Mouse (Mus musculus) stomach, embryonic 15.5 days (tissue): ENCODE measurements around the gene Golt1a. TPM values are rescaled to one million over a fixed set of nuclear protein-coding genes. Genes with fewer than 3 reads are reported as not detected.
A peak's percentile ranks its signal among the peaks of the same experiment; 100 is the strongest.

ENCODE experiments used
- ATAC-seq: fragments of 200-750 bp; cut with Nextera tagmentation; 2 replicates; pipeline ENCODE4 v1.8.0; 2017; ENCODE audit warnings: low read depth, moderate number of reproducible peaks, moderate TSS enrichment; ENCODE audit not compliant: insufficient read depth, low FRiP score
- H3K27ac ChIP-seq: fragments of 300-500 bp; sonication (generic); 2 replicates; pipeline ENCODE4 v1.5.1; 2015; ENCODE audit warnings: mild to moderate bottlenecking, inconsistent platforms
- H3K27me3 ChIP-seq: fragments of 300-500 bp; sonication (generic); replicated peaks from 2 replicates; pipeline ENCODE4 v1.6.1; 2015; ENCODE audit warnings: inconsistent platforms
- H3K36me3 ChIP-seq: fragments of 300-500 bp; sonication (generic); 2 replicates; pipeline ENCODE4 v1.6.1; 2015; ENCODE audit warnings: inconsistent platforms
- H3K4me1 ChIP-seq: fragments of 300-500 bp; sonication (generic); 2 replicates; pipeline ENCODE4 v1.6.1; 2015; ENCODE audit warnings: inconsistent platforms
- H3K4me2 ChIP-seq: fragments of 300-500 bp; sonication (generic); 2 replicates; pipeline ENCODE4 v1.6.1; 2015; ENCODE audit warnings: mild to moderate bottlenecking, inconsistent platforms
- H3K4me3 ChIP-seq: fragments of 300-500 bp; sonication (generic); replicated peaks from 2 replicates; pipeline ENCODE4 v1.5.1; 2015; ENCODE audit warnings: inconsistent platforms
- H3K9ac ChIP-seq: fragments of 300-500 bp; sonication (generic); 2 replicates; pipeline ENCODE4 v1.6.1; 2015; ENCODE audit warnings: inconsistent platforms
- H3K9me3 ChIP-seq: fragments of 300-500 bp; sonication (generic); 2 replicates; pipeline ENCODE4 v1.6.1; 2016; ENCODE audit warnings: inconsistent platforms
- WGBS: fragments of 180-500 bp; shearing (Covaris S2); methylation state at CpG from one replicate; pipeline ENCODE4 v1.1.7; 2015; 5-methylcytosine and 5-hydroxymethylcytosine counted together
- polyA plus RNA-seq: library from polyadenylated mRNA; unstranded; fragments of >200 nt; fragmentation: Nextera tagmentation; extraction: Ambion mirVana; gene quantifications from 2 replicates; pipeline ENCODE4 v1.2.1, GENCODE M21; 2015

The Golt1a gene
- polyA plus RNA-seq, 1 experiment from 2014 or later: 7.7 TPM

- ATAC-seq: no peak
- Histone ChIP-seq H3K4me2 (no peak overlapping the region), H3K27ac (no peak overlapping the region), H3K4me3 (no peak overlapping the region), H3K36me3 (no peaks in the 10 kb centered on the region), H3K4me1 (peaks cover 13% of the 10 kb centered on the region), H3K9me3 (no peaks in the 10 kb centered on the region), H3K27me3 (no peaks in the 10 kb centered on the region), H3K9ac (no peak overlapping the region)
- WGBS: 17% methylated on average over 6 of the region's 6 CpGs
Observed at GRCm38 (mm10) chr1:133307318-133307717, 2.3 kb upstream of the Golt1a start.

DNA sequence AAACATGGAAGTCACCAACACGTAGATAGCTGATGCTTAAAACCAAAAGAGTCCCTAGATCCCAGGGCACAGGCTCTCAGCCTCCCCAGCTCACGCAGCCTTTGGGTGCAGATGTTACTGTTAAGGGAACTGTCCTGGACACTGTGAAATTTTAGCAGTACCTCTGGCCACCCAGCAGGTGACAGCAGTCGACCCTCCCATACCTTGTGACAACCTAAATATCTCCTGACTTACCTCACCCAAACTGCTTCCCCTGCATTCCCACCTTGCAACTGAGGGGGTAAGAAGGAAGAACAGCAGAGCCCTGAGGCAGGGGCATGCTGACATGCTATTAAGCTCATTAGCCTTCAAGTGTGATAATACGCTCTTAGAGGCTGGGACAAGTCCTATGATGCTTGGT, 1.6 kb downstream of the Golt1a start:
- Histone ChIP-seq H3K36me3 (no peaks in the 10 kb centered on the region), H3K4me2 (no peak overlapping the region), H3K4me1 (peaks cover 8% of the 10 kb centered on the region; the same call in 1 of the 2 replicates), H3K9me3 (no peaks in the 10 kb centered on the region), H3K27ac (no peak overlapping the region), H3K27me3 (no peaks in the 10 kb centered on the region), H3K9ac (no peak overlapping the region), H3K4me3 (no peak overlapping the region)
- no peak for ATAC-seq
- WGBS: 70% methylated on average over 4 of the region's 4 CpGs

- Histone ChIP-seq H3K9me3 (no peaks in the 10 kb centered on the region), H3K9ac (no peak overlapping the region), H3K4me2 (peak overlapping the region; percentile 25; the same call in 1 of the 2 replicates), H3K27ac (no peak overlapping the region), H3K4me1 (peaks cover 8% of the 10 kb centered on the region; the same call in 1 of the 2 replicates), H3K4me3 (no peak overlapping the region), H3K27me3 (no peaks in the 10 kb centered on the region), H3K36me3 (no peaks in the 10 kb centered on the region)
- WGBS: 27% methylated on average over 10 of the region's 10 CpGs
- ATAC-seq: no peak
Observed at GRCm38 (mm10) chr1:133311946-133312345, 2.3 kb downstream of the Golt1a start.

DNA sequence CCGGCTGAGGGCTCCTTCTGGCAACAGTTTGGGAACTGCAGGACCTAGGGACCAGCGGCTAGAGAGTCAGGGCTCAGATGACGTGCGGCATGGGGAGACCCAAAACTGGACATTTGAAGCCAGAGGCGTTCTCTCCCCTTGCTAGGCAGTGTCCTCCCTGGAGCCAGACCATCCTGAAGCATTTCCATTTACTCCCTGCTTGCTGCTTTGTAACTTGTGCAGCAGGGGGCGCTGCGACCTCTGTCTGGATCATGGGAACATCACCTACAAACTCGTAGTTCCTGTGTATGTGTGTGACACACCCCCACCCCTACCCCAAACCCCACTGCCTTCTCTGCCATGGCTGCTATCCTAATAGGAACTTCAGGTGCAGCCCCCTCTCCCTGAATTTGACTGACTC, 4.8 kb downstream of the Golt1a start:
- no peaks in the 10 kb centered on the region for H3K27me3 ChIP-seq
- no peak overlapping the region for H3K4me2 ChIP-seq
- H3K9ac ChIP-seq: no peak overlapping the region
- H3K27ac ChIP-seq: no peak overlapping the region
- no peak overlapping the region for H3K4me3 ChIP-seq
- H3K9me3 ChIP-seq: no peaks in the 10 kb centered on the region
- 28% methylated on average over 8 of the region's 8 CpGs for WGBS
- no peak for ATAC-seq
- peaks cover 8% of the 10 kb centered on the region; the same call in 1 of the 2 replicates for H3K4me1 ChIP-seq
- no peaks in the 10 kb centered on the region for H3K36me3 ChIP-seq

- 77% methylated on average over 6 of the region's 6 CpGs for WGBS
- Histone ChIP-seq H3K27ac (no peak overlapping the region), H3K4me2 (no peak overlapping the region), H3K36me3 (no peaks in the 10 kb centered on the region), H3K4me3 (no peak overlapping the region), H3K9me3 (no peaks in the 10 kb centered on the region), H3K27me3 (no peaks in the 10 kb centered on the region), H3K4me1 (peaks cover 4% of the 10 kb centered on the region; the same call in 1 of the 2 replicates), H3K9ac (no peak overlapping the region)
- no peak for ATAC-seq
Observed at GRCm38 (mm10) chr1:133315775-133316174, 6.2 kb downstream of the Golt1a start.

- H3K9me3 ChIP-seq: no peaks in the 10 kb centered on the region
- H3K4me3 ChIP-seq: no peak overlapping the region
- H3K9ac ChIP-seq: no peak overlapping the region
- 86% methylated on average over 4 of the region's 4 CpGs for WGBS
- no peak for ATAC-seq
- H3K36me3 ChIP-seq: no peaks in the 10 kb centered on the region
- H3K27me3 ChIP-seq: no peaks in the 10 kb centered on the region
- no peak overlapping the region for H3K27ac ChIP-seq
- peaks cover 4% of the 10 kb centered on the region; the same call in 1 of the 2 replicates for H3K4me1 ChIP-seq
- no peak overlapping the region for H3K4me2 ChIP-seq
Observed at GRCm38 (mm10) chr1:133316577-133316976, 7.0 kb downstream of the Golt1a start.

DNA sequence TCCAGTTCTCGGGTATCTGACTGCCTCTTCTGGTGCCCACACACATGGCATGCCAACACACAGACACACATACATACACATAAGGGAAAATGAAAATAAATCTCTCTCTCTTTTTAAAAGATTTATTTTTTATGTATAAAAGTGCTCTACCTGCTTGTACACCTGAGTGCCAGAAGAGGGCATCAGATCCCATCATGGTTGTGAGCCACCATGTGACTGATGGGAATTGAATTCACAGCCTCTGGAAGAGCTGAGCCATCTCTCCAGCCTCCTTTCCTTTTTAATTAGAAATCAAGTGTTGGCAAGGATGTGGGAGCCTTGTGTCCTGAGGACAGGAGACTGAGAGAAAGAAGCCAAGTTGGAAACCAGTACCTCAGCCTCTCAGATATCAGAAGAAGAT, 7.5 kb downstream of the Golt1a start:
- no peak overlapping the region for H3K9ac ChIP-seq
- no peaks in the 10 kb centered on the region for H3K9me3 ChIP-seq
- 78% methylated on average over 1 of the region's 1 CpGs for WGBS
- no peak overlapping the region for H3K4me2 ChIP-seq
- H3K4me1 ChIP-seq: 0 out of 2 replicates have a peak, but pooled peaks cover under 1% of the 10 kb centered on the region
- H3K36me3 ChIP-seq: no peaks in the 10 kb centered on the region
- H3K27me3 ChIP-seq: no peaks in the 10 kb centered on the region
- no peak overlapping the region for H3K27ac ChIP-seq
- ATAC-seq: no peak
- H3K4me3 ChIP-seq: no peak overlapping the region

- Histone ChIP-seq H3K27me3 (no peaks in the 10 kb centered on the region), H3K9me3 (no peaks in the 10 kb centered on the region), H3K9ac (no peak within 1 kb of the TSS), H3K4me3 (no peak within 1 kb of the TSS), H3K4me1 (no peaks in the 10 kb centered on the region), H3K36me3 (no peaks in the 10 kb centered on the region), H3K27ac (no peak within 1 kb of the TSS), H3K4me2 (no peak within 1 kb of the TSS)
- WGBS: 79% methylated on average over 13 of the region's 13 CpGs
- ATAC-seq: no peak
Observed at GRCm38 (mm10) chr1:133321267-133321925, 11.8 kb downstream of the Golt1a start, which contains the start of gene Kiss1. TSS of gene Kiss1 (plus strand) at chr1:133321875.

GRCm38 (mm10) chr1:133323333-133323732, 13.7 kb downstream of the Golt1a start:
- H3K4me2 ChIP-seq: no peak overlapping the region
- H3K9ac ChIP-seq: no peak overlapping the region
- H3K36me3 ChIP-seq: no peaks in the 10 kb centered on the region
- no peak overlapping the region for H3K27ac ChIP-seq
- H3K27me3 ChIP-seq: no peaks in the 10 kb centered on the region
- WGBS: 30% methylated on average over 5 of the region's 5 CpGs
- H3K9me3 ChIP-seq: no peaks in the 10 kb centered on the region
- no peaks in the 10 kb centered on the region for H3K4me1 ChIP-seq
- no peak overlapping the region for H3K4me3 ChIP-seq
- ATAC-seq: 0 out of 2 replicates have a peak, but pooled peaks have one; percentile 8

GRCm38 (mm10) chr1:133325951-133326350, 16.4 kb downstream of the Golt1a start:
- no peak for ATAC-seq
- Histone ChIP-seq H3K4me2 (no peak overlapping the region), H3K9me3 (no peaks in the 10 kb centered on the region), H3K27me3 (0 out of 2 replicates have a peak, but pooled peaks cover 7% of the 10 kb centered on the region), H3K36me3 (no peaks in the 10 kb centered on the region), H3K4me1 (peaks cover 5% of the 10 kb centered on the region; the same call in 1 of the 2 replicates), H3K27ac (no peak overlapping the region), H3K9ac (no peak overlapping the region), H3K4me3 (no peak overlapping the region)
- WGBS: 88% methylated on average over 8 of the region's 8 CpGs

- Histone ChIP-seq H3K9me3 (no peaks in the 10 kb centered on the region), H3K4me3 (no peak overlapping the region), H3K27me3 (0 out of 2 replicates have a peak, but pooled peaks cover 7% of the 10 kb centered on the region), H3K4me1 (peaks cover 5% of the 10 kb centered on the region; the same call in 1 of the 2 replicates), H3K36me3 (no peaks in the 10 kb centered on the region), H3K4me2 (no peak overlapping the region), H3K27ac (no peak overlapping the region), H3K9ac (no peak overlapping the region)
- ATAC-seq: no peak
- 59% methylated on average over 5 of the region's 5 CpGs for WGBS
Observed at GRCm38 (mm10) chr1:133327094-133327493, 17.5 kb downstream of the Golt1a start.

GRCm38 (mm10) chr1:133328299-133328795, 18.7 kb downstream of the Golt1a start:
- peaks cover 5% of the 10 kb centered on the region; the same call in 1 of the 2 replicates for H3K4me1 ChIP-seq
- no peaks in the 10 kb centered on the region for H3K9me3 ChIP-seq
- H3K36me3 ChIP-seq: no peaks in the 10 kb centered on the region
- no peak for ATAC-seq
- H3K9ac ChIP-seq: no peak overlapping the region
- no peak overlapping the region for H3K4me2 ChIP-seq
- H3K27ac ChIP-seq: no peak overlapping the region
- 77% methylated on average over 6 of the region's 6 CpGs for WGBS
- 0 out of 2 replicates have a peak, but pooled peaks cover 7% of the 10 kb centered on the region for H3K27me3 ChIP-seq
- H3K4me3 ChIP-seq: no peak overlapping the region
